Mouse (Mus musculus) forebrain, embryonic 13.5 days (tissue): ENCODE measurements at regions not wholly inside any gene's neighbourhood (a gene's known extent, or its start where the extent isn't known, plus 50 kb on each side); places are given as distances from the start of the nearest gene placed in this dataset.
A peak's percentile ranks its signal among the peaks of the same experiment; 100 is the strongest.

Experiments used
- ATAC-seq: fragments of 200-750 bp; cut with Nextera tagmentation; 2 replicates; pipeline ENCODE4 v1.8.0; 2017
- H3K27ac ChIP-seq: fragments of 300-500 bp; sonication (generic); 2 replicates; pipeline ENCODE4 v1.5.1; 2015; ENCODE audit warnings: inconsistent platforms, mild to moderate bottlenecking, moderate library complexity
- H3K27me3 ChIP-seq: fragments of 300-500 bp; sonication (generic); 2 replicates; pipeline ENCODE4 v1.6.1; 2015; ENCODE audit warnings: mild to moderate bottlenecking, inconsistent platforms
- H3K36me3 ChIP-seq: fragments of 300-500 bp; sonication (generic); 2 replicates; pipeline ENCODE4 v1.6.1; 2015; ENCODE audit warnings: mild to moderate bottlenecking, inconsistent platforms; ENCODE audit not compliant: poor library complexity, severe bottlenecking
- H3K4me1 ChIP-seq: fragments of 300-500 bp; sonication (generic); 2 replicates; pipeline ENCODE4 v1.6.1; 2015; ENCODE audit warnings: inconsistent platforms
- H3K4me2 ChIP-seq: fragments of 300-500 bp; sonication (generic); 2 replicates; pipeline ENCODE4 v1.6.1; 2015; ENCODE audit warnings: inconsistent platforms, mild to moderate bottlenecking, moderate library complexity
- H3K4me3 ChIP-seq: fragments of 300-500 bp; sonication (generic); 2 replicates; pipeline ENCODE4 v1.5.1; 2015; ENCODE audit warnings: mild to moderate bottlenecking, inconsistent platforms
- H3K9ac ChIP-seq: fragments of 300-500 bp; sonication (generic); 2 replicates; pipeline ENCODE4 v1.6.1; 2015; ENCODE audit warnings: mild to moderate bottlenecking, inconsistent platforms
- H3K9me3 ChIP-seq: fragments of 300-500 bp; sonication (generic); replicated peaks from 2 replicates; pipeline ENCODE4 v1.6.1; 2016; ENCODE audit warnings: inconsistent platforms
- whole genome bisulfite sequencing: fragments of 180-500 bp; shearing (Covaris S2); methylation state at CpG from one replicate; pipeline ENCODE4 v1.1.7; 2015; 5-methylcytosine and 5-hydroxymethylcytosine counted together

- no peak overlapping the region for H3K4me2 ChIP-seq
- no peak overlapping the region for H3K4me3 ChIP-seq
- ATAC-seq, result no peak; the same call in 1 of the 2 replicates
- no peak overlapping the region for H3K9ac ChIP-seq
- H3K27ac ChIP-seq, result 0 out of 2 replicates have a peak overlapping the region, but pooled peaks have one; percentile 54
- H3K27me3 ChIP-seq, result no peaks in the 10 kb centered on the region
- 32% methylated on average over 10 of the region's 10 CpGs for WGBS
- H3K36me3 ChIP-seq, result no peaks in the 10 kb centered on the region
- H3K9me3 ChIP-seq, result no peaks in the 10 kb centered on the region
- peaks cover 23% of the 10 kb centered on the region for H3K4me1 ChIP-seq
These were observed 156.7 kb upstream of the Ubl3 start for GRCm38 (mm10) chr5:148709111-148709771.

- Histone ChIP-seq H3K4me2 (peak overlapping the region; percentile 20; the same call in 1 of the 2 replicates), H3K4me3 (no peak overlapping the region), H3K27ac (peak overlapping the region; percentile 54), H3K4me1 (peaks cover 23% of the 10 kb centered on the region), H3K9ac (no peak overlapping the region; the same call in 1 of the 2 replicates), H3K36me3 (no peaks in the 10 kb centered on the region), H3K9me3 (no peaks in the 10 kb centered on the region), H3K27me3 (no peaks in the 10 kb centered on the region)
- WGBS, result 21% methylated on average over 11 of the region's 11 CpGs
- ATAC-seq, result peak; percentile 85
These were observed 155.6 kb upstream of the Ubl3 start for GRCm38 (mm10) chr5:148708014-148708741.

DNA sequence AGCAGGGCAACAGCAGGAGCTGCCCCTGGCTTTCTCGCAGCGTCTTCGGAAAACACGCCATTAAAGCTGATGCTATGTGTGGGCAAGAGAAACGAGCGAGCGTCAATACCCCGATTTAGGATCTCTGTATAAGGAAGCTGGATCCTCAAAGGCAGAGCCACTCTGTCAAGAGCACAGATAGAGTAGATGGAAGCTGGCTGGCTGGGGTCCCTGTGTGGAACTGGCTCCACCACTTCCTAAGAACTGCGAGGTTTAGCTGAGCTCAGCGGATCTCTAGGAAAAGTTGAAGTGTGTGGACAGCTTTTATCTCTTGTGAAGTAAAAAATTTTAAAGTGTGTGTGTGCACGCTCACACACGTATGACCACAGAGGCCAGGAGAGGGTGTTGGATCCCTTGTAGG lies 154.7 kb upstream of the Ubl3 start:
- H3K4me2 ChIP-seq, result no peak overlapping the region
- H3K36me3 ChIP-seq, result no peaks in the 10 kb centered on the region
- peaks cover 23% of the 10 kb centered on the region for H3K4me1 ChIP-seq
- no peaks in the 10 kb centered on the region for H3K9me3 ChIP-seq
- no peak overlapping the region for H3K9ac ChIP-seq
- 91% methylated on average over 12 of the region's 12 CpGs for WGBS
- no peak for ATAC-seq
- H3K27me3 ChIP-seq, result no peaks in the 10 kb centered on the region
- peak overlapping the region; percentile 31; the same call in 1 of the 2 replicates for H3K27ac ChIP-seq
- no peak overlapping the region for H3K4me3 ChIP-seq

DNA sequence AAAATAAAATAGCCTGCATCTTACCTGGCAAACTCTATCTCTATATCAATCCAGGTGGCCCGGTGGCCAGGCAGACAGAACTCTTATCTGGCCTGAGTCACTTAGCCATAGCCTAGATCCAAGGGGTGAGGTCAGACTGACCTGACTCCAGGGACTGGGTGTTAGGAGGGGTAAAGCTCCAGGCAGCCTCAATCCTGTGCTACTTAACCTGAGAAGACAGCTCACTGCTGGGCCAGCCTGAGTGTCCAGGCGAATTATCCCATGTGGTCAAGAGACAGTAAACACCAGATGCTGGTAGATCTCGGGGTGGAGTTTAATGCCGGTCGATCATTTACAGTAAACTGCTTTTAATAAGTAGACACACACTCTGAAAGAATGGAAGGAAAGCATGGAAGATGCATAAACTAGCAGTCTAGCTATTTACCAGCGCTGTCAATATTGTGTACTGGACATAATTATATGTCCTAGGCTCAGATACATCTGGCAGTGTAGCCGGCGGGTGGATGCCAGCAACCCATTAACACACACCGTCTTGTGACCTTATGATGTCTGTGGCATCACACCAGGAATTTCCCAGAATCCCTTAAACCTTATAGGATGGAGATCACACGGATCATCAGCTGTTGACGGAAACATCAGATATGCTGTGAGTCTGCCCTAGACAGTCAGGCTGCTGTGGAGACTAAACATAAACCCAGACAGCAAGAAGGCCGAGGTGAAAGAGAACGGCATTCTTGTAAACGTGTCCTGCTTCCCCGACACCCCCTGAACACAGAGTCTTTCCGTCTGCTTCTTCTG lies 153.9 kb upstream of the Ubl3 start:
- Histone ChIP-seq H3K36me3 (no peaks in the 10 kb centered on the region), H3K9me3 (no peaks in the 10 kb centered on the region), H3K4me1 (peaks cover 23% of the 10 kb centered on the region), H3K27ac (no peak overlapping the region), H3K9ac (no peak overlapping the region), H3K4me2 (no peak overlapping the region), H3K27me3 (no peaks in the 10 kb centered on the region), H3K4me3 (no peak overlapping the region)
- 88% methylated on average over 16 of the region's 16 CpGs for WGBS
- no peak for ATAC-seq

DNA sequence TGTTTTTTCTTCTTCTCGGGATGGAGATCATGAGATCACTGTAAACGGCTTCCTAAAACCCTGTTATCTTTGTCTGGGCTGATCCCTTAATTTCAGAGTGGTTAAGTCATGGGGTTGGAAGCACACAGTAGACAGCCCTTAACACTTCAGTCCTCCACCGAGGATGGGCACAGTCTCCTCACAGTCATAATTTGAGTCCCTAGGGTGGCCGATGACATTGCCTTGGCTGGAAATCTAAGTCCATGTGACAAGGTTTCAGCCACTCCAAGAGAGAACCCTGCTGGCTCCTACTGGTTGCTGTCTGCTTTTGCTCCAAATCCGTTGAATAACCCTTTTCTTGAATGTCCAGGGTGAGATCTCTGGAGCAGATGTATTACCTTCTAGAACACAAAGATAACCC lies 152.2 kb upstream of the Ubl3 start:
- Histone ChIP-seq H3K9ac (no peak overlapping the region), H3K4me1 (peaks cover 23% of the 10 kb centered on the region), H3K27ac (no peak overlapping the region), H3K36me3 (no peaks in the 10 kb centered on the region), H3K4me2 (no peak overlapping the region), H3K27me3 (no peaks in the 10 kb centered on the region), H3K4me3 (no peak overlapping the region), H3K9me3 (no peaks in the 10 kb centered on the region)
- 72% methylated on average over 5 of the region's 5 CpGs for WGBS
- ATAC-seq, result no peak

DNA sequence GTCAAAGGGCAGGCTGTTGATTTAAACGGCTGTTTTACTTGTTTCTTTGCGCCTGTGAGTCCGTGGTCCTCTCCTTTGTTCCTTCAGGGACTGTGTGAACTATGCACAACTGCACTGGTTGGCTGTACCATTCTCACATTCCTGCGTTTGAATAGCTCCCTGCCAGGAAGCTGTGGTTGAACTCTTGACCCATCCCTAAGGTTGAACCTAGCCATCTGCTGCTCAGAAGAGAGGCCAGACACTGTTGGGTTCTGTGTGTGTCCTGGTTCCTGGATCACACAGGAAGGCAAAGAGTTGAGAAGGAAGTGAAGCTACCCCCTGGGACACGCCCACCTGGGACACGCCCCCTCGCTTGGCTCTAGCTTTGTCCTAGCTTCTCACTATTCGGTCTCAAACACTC lies 149.3 kb upstream of the Ubl3 start:
- no peak overlapping the region for H3K4me3 ChIP-seq
- H3K9me3 ChIP-seq, result no peaks in the 10 kb centered on the region
- ATAC-seq, result no peak
- H3K4me1 ChIP-seq, result peaks cover 12% of the 10 kb centered on the region
- no peak overlapping the region for H3K9ac ChIP-seq
- WGBS, result 45% methylated on average over 8 of the region's 8 CpGs
- H3K27ac ChIP-seq, result no peak overlapping the region
- no peak overlapping the region for H3K4me2 ChIP-seq
- no peaks in the 10 kb centered on the region for H3K36me3 ChIP-seq
- no peaks in the 10 kb centered on the region for H3K27me3 ChIP-seq

- Histone ChIP-seq H3K27me3 (no peaks in the 10 kb centered on the region), H3K27ac (no peak overlapping the region), H3K4me1 (peaks cover 12% of the 10 kb centered on the region), H3K9ac (no peak overlapping the region), H3K4me2 (no peak overlapping the region), H3K9me3 (no peaks in the 10 kb centered on the region), H3K4me3 (no peak overlapping the region), H3K36me3 (no peaks in the 10 kb centered on the region)
- WGBS, result 87% methylated on average over 7 of the region's 7 CpGs
- no peak for ATAC-seq
These were observed 148.4 kb upstream of the Ubl3 start for GRCm38 (mm10) chr5:148701001-148701400.

DNA sequence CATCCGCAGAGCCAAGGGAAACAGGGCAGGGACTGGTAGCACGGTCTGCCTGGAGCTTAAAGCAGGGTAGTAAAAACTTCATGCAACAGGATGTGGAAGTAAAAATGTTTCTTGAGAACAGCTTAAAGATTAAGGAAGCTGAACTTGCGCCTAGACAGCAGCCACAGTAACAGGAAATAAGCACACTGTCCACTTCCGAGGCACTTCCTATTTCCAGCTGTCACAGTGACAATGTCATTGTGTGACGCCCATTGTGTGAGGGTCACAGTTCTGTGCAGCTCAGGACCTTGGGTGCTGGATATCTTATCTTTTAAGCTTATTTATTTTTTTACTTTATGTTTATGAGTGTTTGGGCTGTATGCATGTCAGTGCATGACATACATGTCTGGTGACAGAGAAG lies 147.7 kb upstream of the Ubl3 start:
- Histone ChIP-seq H3K4me1 (peaks cover 12% of the 10 kb centered on the region), H3K27ac (no peak overlapping the region), H3K9ac (no peak overlapping the region), H3K9me3 (peaks cover 2% of the 10 kb centered on the region), H3K27me3 (no peaks in the 10 kb centered on the region), H3K36me3 (no peaks in the 10 kb centered on the region), H3K4me2 (no peak overlapping the region), H3K4me3 (no peak overlapping the region)
- WGBS, result 81% methylated on average over 5 of the region's 5 CpGs
- no peak for ATAC-seq

DNA sequence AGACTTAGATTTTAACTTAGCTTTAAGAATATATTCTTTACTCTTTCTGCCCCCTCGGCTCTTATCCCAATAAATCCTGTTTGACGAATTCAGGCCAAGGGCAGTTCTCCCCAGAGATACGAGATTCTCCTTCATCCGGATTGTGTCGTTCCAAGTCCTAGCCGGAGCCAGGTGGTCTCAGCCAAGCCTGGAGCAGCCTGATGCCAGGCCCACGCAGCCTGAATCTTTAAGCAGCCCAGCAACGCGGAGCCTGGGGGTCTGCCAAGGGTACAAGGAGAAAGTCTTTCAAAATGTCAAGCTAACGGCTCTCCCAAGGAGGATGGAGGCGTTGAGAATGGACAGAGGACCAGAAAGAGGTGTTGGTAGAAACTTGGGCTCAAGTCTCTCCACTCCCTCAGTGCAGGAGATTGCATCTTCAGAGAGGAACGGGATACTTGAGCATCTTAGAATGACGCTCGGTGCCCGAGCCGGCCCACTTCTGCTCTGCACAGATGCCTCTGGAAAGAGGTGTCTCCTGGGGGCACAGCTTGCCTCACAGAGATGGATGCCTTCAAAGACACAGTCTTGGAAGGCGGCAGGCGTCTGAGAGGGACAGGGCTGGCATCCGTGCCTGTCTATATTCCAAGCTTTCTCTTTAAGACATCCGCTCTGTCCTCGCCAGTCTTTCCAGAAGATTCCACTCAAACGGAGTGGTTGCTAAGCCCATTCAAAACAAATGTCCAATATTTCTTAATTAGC lies 145.2 kb upstream of the Ubl3 start:
- WGBS, result 73% methylated on average over 22 of the region's 22 CpGs
- H3K4me3 ChIP-seq, result no peak overlapping the region
- peak overlapping the region; percentile 48; the same call in 1 of the 2 replicates for H3K27ac ChIP-seq
- no peak overlapping the region for H3K9ac ChIP-seq
- H3K36me3 ChIP-seq, result no peaks in the 10 kb centered on the region
- no peak overlapping the region for H3K4me2 ChIP-seq
- peak; percentile 55; the same call in 1 of the 2 replicates for ATAC-seq
- H3K9me3 ChIP-seq, result peaks cover 9% of the 10 kb centered on the region
- peaks cover 17% of the 10 kb centered on the region for H3K4me1 ChIP-seq
- H3K27me3 ChIP-seq, result no peaks in the 10 kb centered on the region

- 57% methylated on average over 7 of the region's 7 CpGs for WGBS
- no peak overlapping the region for H3K4me2 ChIP-seq
- H3K9me3 ChIP-seq, result peaks cover 9% of the 10 kb centered on the region
- no peak for ATAC-seq
- no peak overlapping the region for H3K4me3 ChIP-seq
- no peak overlapping the region for H3K27ac ChIP-seq
- no peak overlapping the region for H3K9ac ChIP-seq
- H3K36me3 ChIP-seq, result no peaks in the 10 kb centered on the region
- no peaks in the 10 kb centered on the region for H3K27me3 ChIP-seq
- H3K4me1 ChIP-seq, result peaks cover 42% of the 10 kb centered on the region
These were observed 141.8 kb upstream of the Ubl3 start for GRCm38 (mm10) chr5:148694352-148694751.

- no peaks in the 10 kb centered on the region for H3K36me3 ChIP-seq
- 88% methylated on average over 7 of the region's 7 CpGs for WGBS
- no peak overlapping the region for H3K4me2 ChIP-seq
- H3K4me3 ChIP-seq, result no peak overlapping the region
- no peak for ATAC-seq
- peaks cover 48% of the 10 kb centered on the region for H3K4me1 ChIP-seq
- no peak overlapping the region for H3K9ac ChIP-seq
- no peak overlapping the region for H3K27ac ChIP-seq
- peaks cover 9% of the 10 kb centered on the region for H3K9me3 ChIP-seq
- no peaks in the 10 kb centered on the region for H3K27me3 ChIP-seq
These were observed 138.9 kb upstream of the Ubl3 start for GRCm38 (mm10) chr5:148691486-148691885.
